Mouse (Mus musculus) G1E-ER4 (cell line): Measurements from ENCODE around the gene Tmem238. TPM values are rescaled to one million over a fixed set of nuclear protein-coding genes. Genes with fewer than 3 reads are reported as not detected.

Experiments used
- GATA1 ChIP-seq: IDR thresholded peaks from one replicate; pipeline ENCODE4 v1.8.0; 2012; ENCODE audit warnings: low read length, inconsistent platforms
- polyA plus RNA-seq: library from polyadenylated mRNA; stranded (reverse); fragments of >175 nt; gene quantifications from 2 replicates; pipeline ENCODE4 v1.2.3, GENCODE M21; 2012

Tmem238 gene
- polyA plus RNA-seq, 1 experiment, result 187 TPM

GRCm38 (mm10) chr7:4764946-4765710 is 24.3 kb downstream of the Tmem238 start:
- no peak for TF ChIP-seq GATA1

- no peak for TF ChIP-seq GATA1
Observed at GRCm38 (mm10) chr7:4759670-4760069, 29.8 kb downstream of the Tmem238 start.

DNA sequence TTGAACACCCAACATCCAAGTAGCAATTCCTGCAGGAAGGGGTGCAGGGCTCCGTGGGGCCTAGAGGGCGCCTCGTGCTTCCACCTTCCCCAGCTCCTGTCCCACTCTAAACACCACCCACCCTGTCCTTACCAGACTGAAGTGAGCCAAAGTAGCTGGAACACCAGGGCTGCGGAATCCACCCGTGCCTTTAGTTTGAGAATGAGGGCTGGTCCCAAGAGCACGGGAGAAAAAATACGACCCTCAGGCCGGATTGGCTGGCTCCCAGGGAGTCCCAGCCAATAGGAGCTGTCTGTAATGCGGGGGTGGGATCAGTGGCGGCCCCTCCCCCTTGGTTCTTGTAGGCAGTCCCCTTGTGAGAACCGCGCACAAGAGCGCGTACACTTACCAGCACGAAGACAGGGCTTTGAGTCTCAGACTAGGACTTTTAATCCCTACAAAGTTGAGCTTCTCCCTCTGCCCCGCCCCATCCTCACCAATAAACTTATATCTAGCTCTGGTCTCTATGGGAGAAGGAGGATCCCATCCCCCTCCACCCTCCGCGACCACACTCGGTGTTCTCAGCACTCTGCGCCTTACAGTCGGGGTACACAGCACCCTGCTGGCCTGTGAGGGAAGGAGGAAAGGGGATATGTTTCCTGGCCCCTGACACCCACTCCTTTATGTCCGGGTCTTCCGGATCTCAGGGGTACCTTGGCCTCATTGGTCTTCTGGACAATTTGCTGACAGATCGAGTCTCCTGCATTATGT is 36.5 kb downstream of the Tmem238 start, which contains the start of gene Cox6b2:
Gene Cox6b2, minus strand, starts transcription at position 274 of the 750 bp plus-strand sequence.
- TF ChIP-seq GATA1, result no peak

GRCm38 (mm10) chr7:4751971-4752820 is 37.3 kb downstream of the Tmem238 start:
- no peak for TF ChIP-seq GATA1

DNA sequence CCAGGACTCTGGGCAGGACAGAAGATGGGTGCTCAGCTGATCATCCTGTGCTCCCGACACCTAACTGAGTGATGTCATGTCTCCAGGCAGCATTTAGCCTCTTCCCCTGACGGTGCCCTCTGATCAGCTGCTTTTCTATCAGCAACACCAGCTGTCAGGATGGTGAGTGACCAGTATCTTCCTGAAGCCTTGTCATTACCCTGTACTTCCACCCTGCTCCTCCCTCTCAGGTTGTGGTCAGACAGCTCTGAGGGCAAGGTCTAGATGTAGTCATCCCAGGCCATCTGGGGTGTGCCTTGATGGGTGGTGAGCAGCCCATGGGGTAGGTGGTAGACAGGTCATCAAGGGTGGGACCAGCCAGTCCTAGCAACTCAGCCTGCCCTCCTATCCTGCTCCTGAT is 40.3 kb downstream of the Tmem238 start:
- no peak for TF ChIP-seq GATA1

GRCm38 (mm10) chr7:4748321-4748720 is 41.1 kb downstream of the Tmem238 start:
- TF ChIP-seq GATA1, result no peak

GRCm38 (mm10) chr7:4747156-4747899 is 42.1 kb downstream of the Tmem238 start:
- peak; percentile 91 for TF ChIP-seq GATA1

DNA sequence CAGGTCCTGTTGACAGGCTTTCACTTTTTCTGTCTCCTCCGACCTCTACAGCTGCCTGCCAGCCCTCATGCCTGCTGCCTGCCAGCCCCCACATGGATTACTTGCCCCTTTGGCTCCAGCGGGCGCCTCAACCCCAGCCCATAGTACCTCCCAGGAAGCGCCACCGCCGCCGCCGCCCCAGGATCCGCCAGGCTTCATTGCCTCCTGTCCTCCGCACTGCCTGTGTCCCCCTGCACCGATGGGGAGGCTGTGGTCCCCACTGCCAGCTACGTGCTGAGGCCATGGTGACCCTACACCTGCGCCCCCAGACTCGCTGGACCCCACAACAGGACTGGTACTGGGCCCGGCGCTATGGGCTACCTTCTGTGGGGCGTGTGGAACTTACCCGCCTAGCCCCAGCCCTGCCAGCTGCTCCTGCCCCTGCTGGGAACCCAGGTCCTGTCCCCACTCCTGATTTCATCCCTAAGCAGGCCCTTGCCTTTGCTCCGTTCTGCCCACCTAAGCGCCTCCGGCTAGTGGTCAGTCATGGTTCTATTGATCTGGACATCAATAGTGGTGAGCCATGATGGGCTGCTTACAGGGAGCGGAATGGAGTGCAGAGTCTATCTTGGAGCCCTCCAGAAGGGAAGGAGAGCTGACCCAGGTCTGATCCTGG is 43.0 kb downstream of the Tmem238 start:
- no peak for TF ChIP-seq GATA1

GRCm38 (mm10) chr7:4744886-4745285 is 44.6 kb downstream of the Tmem238 start:
- no peak for TF ChIP-seq GATA1

DNA sequence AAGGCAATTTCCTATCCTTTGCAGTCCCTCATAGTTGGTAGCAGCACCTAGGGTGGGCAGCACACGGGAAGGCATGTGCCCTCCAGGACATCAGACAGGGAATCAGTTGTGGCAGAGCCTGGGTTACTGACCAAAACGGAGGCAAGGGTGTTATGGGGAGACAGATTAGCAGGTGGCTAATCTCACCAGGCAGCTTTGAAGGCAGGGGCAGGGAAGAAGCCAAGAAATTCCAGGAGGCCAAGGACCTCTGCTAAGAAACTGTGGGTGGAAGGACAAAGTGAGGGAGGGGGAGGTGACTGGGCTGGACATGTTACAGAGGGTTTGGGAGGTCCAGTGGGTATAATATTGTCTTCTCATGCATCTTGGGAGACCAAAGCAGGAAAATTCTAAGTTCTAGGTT is 46.1 kb downstream of the Tmem238 start:
- TF ChIP-seq GATA1, result no peak

DNA sequence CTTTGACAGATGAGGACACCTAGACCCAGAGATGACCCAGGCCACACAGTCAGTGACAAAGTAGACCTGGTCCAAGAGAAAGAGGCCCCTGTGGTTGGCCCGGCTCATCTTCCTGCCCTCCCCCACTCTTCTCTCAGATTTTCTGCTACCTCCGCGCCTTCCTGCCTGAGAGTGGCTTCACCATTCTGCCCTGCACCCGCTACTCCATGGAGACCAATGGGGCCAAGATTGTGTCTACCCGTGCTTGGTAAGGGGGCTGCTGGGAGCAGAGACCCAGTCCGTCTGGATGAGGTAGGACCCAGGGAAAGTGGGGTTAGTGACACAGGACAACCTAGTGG is 47.0 kb downstream of the Tmem238 start:
- no peak for TF ChIP-seq GATA1

GRCm38 (mm10) chr7:4741672-4742481 is 47.6 kb downstream of the Tmem238 start:
- TF ChIP-seq GATA1, result no peak

GRCm38 (mm10) chr7:4741151-4741550 is 48.3 kb downstream of the Tmem238 start:
- TF ChIP-seq GATA1, result no peak

DNA sequence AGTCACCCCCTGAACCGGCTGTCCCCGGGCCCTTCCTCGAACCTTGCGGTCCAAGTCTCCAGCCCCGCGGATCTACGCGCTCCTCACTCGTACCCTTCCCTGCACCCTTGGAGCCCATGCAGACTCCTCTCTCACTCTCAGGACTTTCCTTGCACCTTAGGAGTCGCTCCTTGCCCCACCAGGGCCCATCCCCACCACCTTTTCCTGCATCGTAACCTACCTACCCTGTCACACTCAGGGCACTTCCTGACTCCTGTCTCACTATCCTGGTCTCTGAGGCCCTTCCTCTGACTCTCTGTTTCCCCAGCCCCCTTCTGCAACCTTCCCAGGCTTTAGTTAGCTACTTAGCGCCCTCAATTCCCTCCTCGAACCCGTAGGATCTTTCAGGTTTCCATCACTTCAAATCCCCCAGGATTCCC is 49.1 kb downstream of the Tmem238 start:
- TF ChIP-seq GATA1, result no peak
